Mouse (Mus musculus) spleen, postnatal 10 days (tissue): ENCODE results near the gene G430095P16Rik.
A peak's percentile ranks its signal among the peaks of the same experiment; 100 is the strongest.

Experiments used
- DNase-seq, 2 experiments: peaks; one replicate each; pipeline ENCODE4 v3.0.0; 2021 to 2022; ENCODE audit warnings: low spot score in 2 of 2

The G430095P16Rik gene

GRCm38 (mm10) chr8:84742171-84743053 lies 19.6 kb downstream of the G430095P16Rik start:
- DNase-seq = no peak

GRCm38 (mm10) chr8:84743054-84743415 lies 20.2 kb downstream of the G430095P16Rik start:
- DNase-seq = no peak

- DNase-seq = peak in 1 of 2 experiments; percentile 44
Observed at GRCm38 (mm10) chr8:84743517-84744420, 21.0 kb downstream of the G430095P16Rik start.

GRCm38 (mm10) chr8:84745032-84745925 lies 22.5 kb downstream of the G430095P16Rik start:
- DNase-seq = no peak

- no peak for DNase-seq
Observed at GRCm38 (mm10) chr8:84749519-84749918, 26.7 kb downstream of the G430095P16Rik start.

- no peak for DNase-seq
Observed at GRCm38 (mm10) chr8:84752734-84753582, 30.2 kb downstream of the G430095P16Rik start.

- DNase-seq = no peak
Observed at GRCm38 (mm10) chr8:84757501-84757900, 34.7 kb downstream of the G430095P16Rik start.

GRCm38 (mm10) chr8:84758308-84758707 lies 35.5 kb downstream of the G430095P16Rik start:
- no peak for DNase-seq

GRCm38 (mm10) chr8:84759126-84759525 lies 36.3 kb downstream of the G430095P16Rik start:
- DNase-seq = peak in 1 of 2 experiments; percentile 61

GRCm38 (mm10) chr8:84759718-84760117 lies 36.9 kb downstream of the G430095P16Rik start:
- no peak for DNase-seq

- no peak for DNase-seq
Observed at GRCm38 (mm10) chr8:84760405-84760805, 37.6 kb downstream of the G430095P16Rik start.

- no peak for DNase-seq
Observed at GRCm38 (mm10) chr8:84760901-84761300, 38.1 kb downstream of the G430095P16Rik start.

GRCm38 (mm10) chr8:84764100-84764499 lies 41.3 kb downstream of the G430095P16Rik start:
- no peak for DNase-seq

GRCm38 (mm10) chr8:84764870-84765495 lies 42.2 kb downstream of the G430095P16Rik start:
- no peak for DNase-seq

GRCm38 (mm10) chr8:84765629-84766028 lies 42.8 kb downstream of the G430095P16Rik start:
- no peak for DNase-seq

- no peak for DNase-seq
Observed at GRCm38 (mm10) chr8:84766422-84766821, 43.6 kb downstream of the G430095P16Rik start.

GRCm38 (mm10) chr8:84767221-84767620 lies 44.4 kb downstream of the G430095P16Rik start:
- DNase-seq = no peak

GRCm38 (mm10) chr8:84768343-84769095 lies 45.7 kb downstream of the G430095P16Rik start:
- DNase-seq = no peak

GRCm38 (mm10) chr8:84769324-84769723 lies 46.5 kb downstream of the G430095P16Rik start:
- DNase-seq = no peak
